Mouse (Mus musculus) regulatory T cell (primary cell): ENCODE data around the gene Smarcb1.

Experiments
- in situ Hi-C: fragments of 300-600 bp; cut with MboI, MseI; formaldehyde crosslinking; loops from one replicate; pipeline ENCODE4 v1.15.1; 2025; ENCODE audit warnings: high pct_unique_total_duplicates

Smarcb1 gene

GRCm38 (mm10) chr10:75856976-75857375 lies 64.4 kb downstream of the Smarcb1 start:
- in situ Hi-C loops = loop anchor here (5.0 kb wide), 2 partner anchors 115 to 270 kb away; partner anchors contain the start of gene Ggt5

DNA sequence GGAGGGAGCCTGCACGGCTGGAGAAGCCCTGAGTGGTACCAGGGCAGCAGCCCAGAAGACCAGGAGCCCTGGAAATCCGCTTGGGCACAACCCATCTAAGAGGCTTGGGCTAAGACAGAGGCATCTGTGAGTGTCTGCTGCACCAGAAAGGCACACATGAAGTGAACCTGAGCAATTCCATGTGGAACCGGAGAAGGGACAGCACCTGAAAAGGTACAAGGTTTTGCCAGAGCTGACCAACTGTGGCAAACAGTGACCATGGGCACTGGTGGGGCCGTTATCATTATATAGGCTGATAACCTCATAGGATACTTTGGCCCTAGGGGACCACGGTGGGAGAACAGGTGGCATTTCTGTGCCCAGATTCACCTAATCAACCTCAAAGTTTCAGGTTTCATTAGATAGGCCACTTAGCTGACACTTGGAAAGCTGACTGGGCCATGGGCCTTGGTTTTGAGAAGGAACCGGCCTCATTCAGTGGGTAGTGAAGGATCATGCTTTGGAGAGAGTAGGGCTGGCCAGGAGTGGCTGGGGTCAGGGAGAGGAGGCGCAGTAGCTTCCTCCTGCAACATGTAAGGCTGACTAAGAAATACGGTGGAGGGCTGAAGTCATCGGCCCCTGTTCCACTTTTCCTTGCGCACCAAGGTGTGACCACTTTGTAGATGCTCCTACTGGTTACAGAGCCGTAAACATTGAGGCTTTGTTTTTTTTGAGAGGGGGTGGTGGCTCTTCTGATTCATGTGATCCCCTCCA lies 65.1 kb downstream of the Smarcb1 start:
- in situ Hi-C loops = loop anchor here (5.0 kb wide), 2 partner anchors 114 to 269 kb away; partner anchors contain the start of gene Ggt5

DNA sequence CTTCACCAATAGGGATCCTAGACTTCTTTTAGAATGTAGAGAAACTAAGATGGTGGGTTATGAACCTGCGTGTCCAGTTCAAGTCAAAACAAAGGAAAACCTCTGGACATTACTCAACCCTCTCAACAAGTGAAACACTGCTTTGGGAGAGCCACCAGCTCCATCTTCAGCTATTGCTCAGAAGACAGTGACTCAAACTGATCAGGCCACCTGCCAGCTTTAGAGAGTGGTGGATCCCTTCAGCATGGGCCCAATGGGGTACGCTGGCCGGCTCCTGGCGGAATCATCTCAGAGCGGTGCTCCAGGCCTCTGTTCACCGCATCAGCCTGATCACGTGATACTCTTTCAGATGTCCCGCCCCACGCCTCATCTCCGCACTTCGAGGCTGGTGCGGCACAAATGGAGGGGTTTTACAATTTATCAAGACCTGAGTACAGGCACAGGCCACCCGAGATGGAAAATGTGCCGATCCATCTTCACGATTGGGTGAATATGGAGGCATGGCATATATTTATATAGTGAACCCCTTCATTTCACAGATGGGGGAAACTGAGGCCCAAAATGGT lies 65.9 kb downstream of the Smarcb1 start:
- in situ Hi-C loops = loop anchor here (5.0 kb wide), 2 partner anchors 113 to 268 kb away; partner anchors contain the start of gene Ggt5

- in situ Hi-C loops = loop anchor here (5.0 kb wide), 2 partner anchors 112 to 267 kb away; partner anchors contain the start of gene Ggt5
Measured at GRCm38 (mm10) chr10:75854791-75855190, 66.6 kb downstream of the Smarcb1 start.

DNA sequence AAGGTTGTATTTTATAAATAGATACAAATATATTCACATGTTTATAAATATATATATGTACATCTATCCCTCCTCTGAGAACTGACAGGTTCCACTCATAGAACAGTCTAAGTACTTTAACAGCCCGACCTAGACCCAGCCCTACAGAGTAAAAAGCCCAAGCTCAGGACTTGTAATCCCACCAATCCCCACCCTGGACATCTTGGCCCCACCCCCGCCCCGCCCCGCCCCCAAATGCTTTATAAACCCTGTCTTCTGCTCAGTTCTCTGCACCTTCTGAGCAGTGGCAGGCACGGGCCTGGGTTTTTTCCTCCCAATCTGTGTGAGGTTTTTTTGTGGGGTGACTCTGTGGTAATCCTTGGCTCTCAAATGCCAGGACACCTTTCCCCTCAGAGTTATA lies 67.3 kb downstream of the Smarcb1 start:
- in situ Hi-C loops = no loop called here

DNA sequence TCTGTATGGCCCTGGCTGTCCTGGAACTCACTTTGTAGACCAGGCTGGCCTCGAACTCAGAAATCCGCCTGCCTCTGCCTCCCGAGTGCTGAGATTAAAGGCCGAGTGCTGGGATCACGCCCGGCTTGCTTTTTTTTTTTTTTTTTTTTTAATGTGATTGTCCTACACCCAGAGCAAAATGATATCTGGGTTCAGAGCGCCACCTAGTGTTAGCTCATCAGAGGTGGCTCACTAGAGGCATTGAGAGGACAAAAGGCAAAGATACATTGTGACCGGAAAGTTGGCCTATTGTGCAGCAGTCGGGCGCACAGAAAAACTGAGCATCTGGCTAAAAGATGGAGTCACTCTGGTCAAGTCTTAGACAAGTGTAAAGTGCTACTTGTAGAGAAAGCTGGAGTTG lies 68.0 kb downstream of the Smarcb1 start:
- in situ Hi-C loops = no loop called here

- in situ Hi-C loops = no loop called here
Measured at GRCm38 (mm10) chr10:75852539-75853125, 68.8 kb downstream of the Smarcb1 start.

GRCm38 (mm10) chr10:75851681-75852080 lies 69.7 kb downstream of the Smarcb1 start:
- in situ Hi-C loops = no loop called here

DNA sequence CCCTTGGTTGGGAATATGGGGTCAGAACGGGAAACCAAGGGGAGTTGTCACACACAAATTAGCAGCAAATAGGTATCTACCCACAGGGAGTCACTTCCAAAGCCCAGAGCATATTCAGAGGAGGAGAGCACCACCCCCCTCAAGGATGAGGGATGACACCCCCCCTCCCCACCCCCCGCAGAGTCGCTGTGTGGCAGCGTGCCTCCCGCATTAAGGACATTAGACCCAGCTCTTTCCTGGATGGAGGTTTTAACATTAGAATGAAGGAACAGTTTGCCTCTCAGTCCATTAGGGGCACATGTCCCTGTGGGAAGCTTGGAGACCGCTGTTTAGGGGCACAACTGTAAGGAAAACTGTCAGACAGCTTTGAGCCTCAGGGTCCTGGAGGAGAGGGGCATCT lies 70.3 kb downstream of the Smarcb1 start:
- in situ Hi-C loops = no loop called here

GRCm38 (mm10) chr10:75848382-75848781 lies 73.0 kb downstream of the Smarcb1 start:
- in situ Hi-C loops = no loop called here
